Mouse (Mus musculus): ENCODE data around the gene Stxbp1.

The Stxbp1 gene

GRCm38 (mm10) chr2:32846805-32847467 is at the start of gene Stxbp1:
TSS of gene Stxbp1 (minus strand) at chr2:32847245.
- peak; percentile 93 for DNase-seq

DNA sequence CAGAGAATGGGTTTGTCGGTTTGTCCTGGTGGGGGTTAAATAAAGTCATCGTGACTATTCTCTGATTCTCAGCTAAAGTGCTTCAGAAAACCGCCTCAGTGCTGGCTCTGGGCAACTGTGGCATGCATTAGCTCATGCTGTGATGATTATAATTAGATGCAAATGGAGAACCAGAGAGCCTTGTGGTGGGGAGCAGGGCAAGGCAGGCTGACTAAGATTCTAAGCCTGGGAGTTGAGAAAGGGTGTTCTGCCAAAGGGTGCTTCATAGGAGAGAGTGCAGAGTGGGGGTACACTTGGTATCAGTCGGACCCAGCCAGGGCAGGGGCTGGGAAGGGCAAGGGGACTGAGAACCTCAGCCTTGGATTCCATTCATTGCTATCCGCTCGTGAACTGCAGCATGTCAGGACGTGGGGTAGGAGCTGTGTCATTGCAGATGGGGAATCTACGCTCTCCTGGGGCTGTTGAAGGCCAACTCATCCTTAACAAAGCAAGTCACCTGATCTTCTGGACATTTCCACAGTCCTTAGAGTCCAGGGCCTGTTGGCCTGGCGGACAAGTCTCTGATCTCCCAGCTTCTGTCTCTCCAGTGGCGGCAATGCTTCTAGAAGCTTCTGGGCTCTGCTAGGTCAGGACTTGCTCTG is 49.6 kb upstream of the Stxbp1 start:
- no peak for DNase-seq

- no peak for DNase-seq
Measured at GRCm38 (mm10) chr2:32895606-32896106, 48.6 kb upstream of the Stxbp1 start.

DNA sequence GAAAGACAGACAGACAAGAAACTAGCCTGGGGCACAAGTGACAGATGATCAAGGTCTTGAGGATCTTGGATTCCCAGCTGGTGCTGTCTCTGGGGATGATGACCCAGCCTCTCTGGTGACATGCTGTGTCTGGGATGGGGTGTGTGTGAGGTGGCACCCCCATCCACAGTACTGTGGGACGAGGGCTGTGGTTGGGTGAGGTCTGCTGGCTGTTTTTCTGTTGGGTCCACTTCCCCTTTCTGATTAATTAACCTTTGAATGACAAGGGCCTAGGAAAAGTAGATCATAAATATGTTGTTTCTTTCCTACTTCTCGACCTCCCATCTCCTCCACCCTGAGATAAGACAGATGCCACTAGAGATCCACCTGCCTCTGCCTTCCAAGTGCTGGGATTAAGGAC is 47.1 kb upstream of the Stxbp1 start:
- DNase-seq, result no peak

DNA sequence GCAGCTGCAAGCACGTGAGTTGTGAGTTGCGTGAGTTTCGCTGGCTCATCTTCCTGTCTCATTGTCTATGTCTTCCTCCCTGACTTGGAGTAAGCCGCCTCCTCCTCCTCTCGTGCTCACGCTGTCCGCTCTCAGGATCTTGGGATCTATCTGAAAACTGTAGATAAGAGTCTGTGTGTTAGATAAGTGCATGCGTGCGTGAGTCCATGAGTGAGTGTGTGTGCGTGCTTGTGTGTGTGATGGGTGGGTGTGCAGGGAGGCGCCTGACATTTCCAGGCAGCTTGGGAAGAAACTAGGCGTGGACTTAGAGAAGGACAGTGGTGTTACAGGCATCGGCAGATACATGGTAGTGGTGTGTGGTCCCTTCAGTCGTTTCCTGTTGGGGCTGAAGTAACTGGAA is 45.4 kb upstream of the Stxbp1 start:
- DNase-seq, result no peak

DNA sequence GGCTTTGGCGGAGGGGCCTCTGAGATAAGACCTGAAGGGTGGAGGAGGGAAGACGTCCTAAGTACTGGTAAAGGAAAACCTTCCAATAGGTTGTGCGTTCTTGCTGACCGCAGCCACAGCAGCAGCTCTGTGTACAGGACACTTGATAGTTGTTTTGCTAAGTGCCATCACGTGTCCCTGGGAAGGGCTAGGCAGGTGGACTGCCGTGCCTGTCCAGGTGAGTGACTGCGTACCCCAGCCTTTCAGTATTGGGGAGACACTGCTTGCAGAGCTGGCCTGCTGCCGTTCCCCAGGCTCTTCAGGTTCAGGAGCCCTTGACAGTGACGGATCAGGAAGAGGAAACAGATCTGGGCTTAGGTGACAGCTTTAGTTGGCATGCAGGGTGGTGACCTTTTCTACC is 44.2 kb upstream of the Stxbp1 start:
- DNase-seq, result no peak

- no peak for DNase-seq
Measured at GRCm38 (mm10) chr2:32890280-32890679, 43.2 kb upstream of the Stxbp1 start.

DNA sequence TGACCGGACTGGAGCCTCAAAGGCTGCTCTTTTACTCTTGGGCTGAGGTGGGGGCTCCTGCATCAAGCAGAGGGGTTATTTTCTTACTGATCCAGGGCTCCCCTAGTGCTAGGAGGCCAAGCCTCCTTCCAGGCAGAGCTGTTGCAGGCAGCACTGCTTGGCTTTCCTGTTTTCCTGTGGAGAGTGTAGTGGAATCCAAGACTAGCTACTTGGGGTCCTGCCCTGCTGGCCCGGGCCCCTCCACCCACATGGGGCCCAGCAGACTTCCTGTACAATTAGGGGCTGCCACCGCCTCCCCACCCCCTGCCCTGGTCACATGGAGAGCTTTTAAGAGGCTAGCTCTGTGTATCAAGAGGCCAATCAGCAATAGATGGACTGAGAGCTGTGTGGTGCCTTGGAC is 41.5 kb upstream of the Stxbp1 start:
- no peak for DNase-seq

DNA sequence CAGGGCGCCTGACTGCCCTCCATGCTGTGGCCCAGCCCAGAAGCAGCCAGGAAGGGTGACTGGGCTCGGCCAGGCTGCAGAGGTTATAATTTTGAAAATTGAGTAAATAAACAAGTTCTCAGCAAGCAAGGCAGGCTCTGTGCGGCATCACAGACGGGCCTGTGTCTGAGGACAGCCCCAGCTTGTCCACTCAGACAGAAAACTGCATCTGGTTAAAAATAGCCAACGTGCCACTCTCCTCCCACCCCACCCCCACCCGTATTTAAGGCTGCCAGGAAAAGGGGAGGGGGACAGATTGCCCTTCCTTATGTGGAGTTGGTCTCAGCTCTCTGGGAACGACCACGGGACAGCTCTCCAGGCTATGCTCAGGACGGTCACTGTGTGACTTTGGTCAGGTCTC is 41.0 kb upstream of the Stxbp1 start:
- DNase-seq, result no peak

- no peak for DNase-seq
Measured at GRCm38 (mm10) chr2:32884745-32885144, 37.7 kb upstream of the Stxbp1 start.

- DNase-seq, result peak; percentile 62
Measured at GRCm38 (mm10) chr2:32882283-32883043, 35.4 kb upstream of the Stxbp1 start.

- peak; percentile 62 for DNase-seq
Measured at GRCm38 (mm10) chr2:32881723-32882122, 34.7 kb upstream of the Stxbp1 start.

DNA sequence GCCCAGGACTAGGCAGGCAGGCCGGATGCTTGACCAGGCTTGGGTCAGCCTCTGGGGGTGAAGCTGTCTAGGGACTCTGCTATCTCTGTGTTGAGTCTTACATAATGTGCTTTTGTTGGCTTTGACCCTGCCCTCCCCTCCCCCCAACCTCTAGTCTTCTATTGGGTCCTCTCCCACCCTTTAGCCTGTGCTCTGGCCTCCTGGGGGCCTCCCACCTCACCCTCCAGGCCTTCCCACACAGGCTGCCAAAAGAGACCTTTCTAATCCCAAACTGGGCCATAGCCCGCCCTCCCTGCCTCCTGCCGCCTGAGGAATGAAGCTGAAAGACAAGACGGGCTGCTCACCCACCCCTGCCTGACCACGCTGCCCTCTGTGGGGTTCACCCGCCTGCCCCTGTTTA is 34.0 kb upstream of the Stxbp1 start:
- DNase-seq, result no peak

- no peak for DNase-seq
Measured at GRCm38 (mm10) chr2:32879593-32879992, 32.5 kb upstream of the Stxbp1 start.

DNA sequence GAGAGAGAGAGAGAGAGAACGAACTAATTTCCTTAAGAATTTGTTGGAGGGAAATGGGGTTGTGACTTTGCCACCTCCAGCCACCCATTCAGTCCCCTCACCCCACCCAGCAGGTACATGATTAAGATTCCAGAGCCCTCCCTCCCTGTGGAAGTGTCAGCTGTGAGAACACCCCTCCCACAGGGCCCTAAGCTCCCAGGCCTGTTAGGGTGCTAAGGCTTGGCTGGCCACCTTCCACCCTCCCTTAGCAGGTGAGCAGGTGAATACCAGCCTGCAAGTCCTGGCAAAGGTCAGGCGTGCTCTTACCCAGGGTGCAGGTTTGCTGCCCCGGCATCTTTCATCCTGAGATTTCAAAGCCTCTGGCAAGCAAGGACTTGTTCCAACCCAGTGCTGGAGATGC is 31.4 kb upstream of the Stxbp1 start:
- DNase-seq, result no peak

GRCm38 (mm10) chr2:32877761-32878393 is 30.8 kb upstream of the Stxbp1 start:
- no peak for DNase-seq

DNA sequence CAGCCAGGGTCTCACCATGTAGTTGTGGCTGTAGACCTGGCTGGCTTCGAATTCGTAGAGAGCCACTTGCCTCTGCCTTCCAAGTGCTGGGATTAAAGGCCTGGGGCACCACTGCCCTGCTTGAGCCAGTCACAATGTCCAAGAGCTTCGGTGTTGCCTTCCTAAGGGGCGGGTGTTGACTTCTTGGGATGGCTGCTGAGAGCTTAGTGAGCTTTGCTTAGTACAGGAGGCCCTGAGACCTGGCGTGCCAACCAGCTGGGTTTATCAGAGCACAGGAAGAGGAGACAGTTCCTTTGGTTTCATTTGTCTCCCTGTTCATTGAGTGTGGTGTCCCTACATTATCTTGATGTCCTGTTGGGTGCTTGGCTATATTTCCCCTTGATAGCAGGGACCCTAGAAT is 30.3 kb upstream of the Stxbp1 start:
- no peak for DNase-seq

DNA sequence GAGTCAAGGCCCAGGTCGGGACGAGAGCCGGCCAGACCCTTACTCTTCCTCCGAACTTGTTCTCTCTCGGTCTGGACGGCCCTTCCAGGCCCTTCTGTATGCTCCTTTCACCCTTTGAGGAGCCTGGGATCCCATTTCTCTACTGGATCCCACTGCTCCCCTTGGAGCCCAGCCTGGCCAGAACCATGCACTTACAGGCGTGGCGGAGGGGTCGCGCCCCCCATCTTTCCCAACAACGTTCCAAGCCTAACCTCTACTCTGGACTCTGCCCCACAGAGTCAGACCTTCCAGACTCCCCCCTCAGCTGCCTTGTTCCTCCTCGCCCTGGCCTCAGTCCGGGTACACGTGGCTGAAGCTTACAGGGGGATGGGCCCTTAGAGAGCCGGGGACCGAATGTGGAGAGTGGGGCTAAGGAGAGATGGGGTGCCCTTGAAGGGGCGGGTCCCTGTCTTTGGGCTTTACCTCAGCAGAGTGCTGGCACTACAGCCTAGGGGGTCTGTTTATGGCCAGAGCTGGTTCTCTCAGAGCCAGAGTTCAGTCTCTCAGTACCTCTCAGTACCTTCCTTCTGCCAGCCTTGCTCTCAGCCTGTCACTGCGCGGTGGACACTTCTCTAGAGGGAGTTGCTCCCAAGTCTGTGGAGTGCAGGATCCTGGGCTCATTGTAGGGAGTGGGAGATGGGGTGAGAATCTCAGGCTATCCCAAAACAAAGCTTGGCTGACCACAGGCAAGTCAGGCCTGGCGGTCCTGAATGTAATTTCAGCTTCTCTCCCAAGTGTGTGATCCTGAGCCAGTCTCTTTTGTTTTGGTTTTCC is 29.7 kb upstream of the Stxbp1 start:
- DNase-seq, result no peak

GRCm38 (mm10) chr2:32875675-32876489 is 28.8 kb upstream of the Stxbp1 start, which contains the start of gene Fam129b:
TSS of gene Fam129b (plus strand) at chr2:32876114.
- peak; percentile 93 for DNase-seq

DNA sequence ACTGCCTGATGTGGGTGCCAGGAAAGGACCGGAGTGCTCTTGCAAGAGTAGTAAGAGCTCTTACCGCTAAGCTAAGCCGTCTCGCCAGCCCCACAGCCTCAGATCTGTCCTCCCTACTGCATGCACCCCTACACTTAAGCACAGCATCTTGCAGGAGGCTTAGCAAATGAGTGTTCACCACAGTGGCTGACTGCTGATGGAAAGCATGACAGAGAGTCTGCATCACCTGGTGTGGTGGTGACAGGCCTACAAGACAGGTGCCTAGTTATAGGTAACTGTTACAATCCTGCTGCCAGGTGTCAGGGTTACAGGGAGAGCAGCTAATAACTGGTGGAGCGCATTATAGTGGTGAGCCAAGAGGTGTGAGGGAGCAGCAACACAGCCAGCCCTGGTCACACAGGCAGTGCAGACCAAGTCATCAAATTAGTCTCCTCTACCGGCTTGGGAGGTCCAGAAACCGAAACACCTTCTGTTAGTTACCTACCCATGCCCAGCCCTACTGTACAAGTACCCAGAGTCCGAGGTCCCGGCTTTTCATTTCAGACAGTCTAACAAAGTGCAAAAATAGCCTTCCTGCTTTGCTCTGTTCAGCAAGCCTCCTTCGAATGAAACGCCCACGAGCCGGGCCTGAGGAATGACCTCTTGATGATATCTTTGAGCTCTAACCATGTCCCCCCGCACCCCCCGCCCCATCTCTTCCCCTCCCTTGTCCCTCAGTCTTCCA is 28.1 kb upstream of the Stxbp1 start:
- DNase-seq, result no peak

GRCm38 (mm10) chr2:32874070-32874469 is 27.0 kb upstream of the Stxbp1 start:
- no peak for DNase-seq
